9 mouse cellular contexts compared by ENCODE assay signal in genomic region chr16:72979407-72980219, GRCm38 (mm10).
A peak's percentile ranks its signal among the peaks of the same experiment; 100 is the strongest.
DNase-seq lines count a peak whose midpoint lies in the region; ATAC-seq lines count a peak whose summit lies in the region.
"Had no signal": no experiment of that assay in that cellular context is flagged by ENCODE, and none has a peak within 500 bp of the region (broad histone marks: within the 10 kb centered on the region; RNA-seq: fewer than 3 reads in every experiment).

No protein-coding gene starts in this region.

- no peak overlapping the region for H3K9ac ChIP-seq in forebrain, embryonic 14.5 days (ENCODE audit: low read length)
- no peak overlapping the region for H3K9ac ChIP-seq in hindbrain, embryonic 14.5 days
- H3K9ac ChIP-seq: heart, embryonic 15.5 days had no signal

- H3K9me3 ChIP-seq in forebrain, embryonic 14.5 days (replicated peaks; ENCODE audit: control insufficient read depth, low read length): no peaks in the 10 kb centered on the region
- no peaks in the 10 kb centered on the region for H3K9me3 ChIP-seq in hindbrain, embryonic 14.5 days (ENCODE audit: control insufficient read depth, low read length)
- H3K9me3 ChIP-seq: heart, embryonic 15.5 days had no signal

- no peak overlapping the region for H3K27ac ChIP-seq in forebrain, embryonic 14.5 days (ENCODE audit: low read depth, low read length)
- H3K27ac ChIP-seq in hindbrain, embryonic 14.5 days: no peak overlapping the region
- H3K27ac ChIP-seq: heart, embryonic 15.5 days had no signal

- no peak overlapping the region for H3K4me2 ChIP-seq in forebrain, embryonic 14.5 days (ENCODE audit: low read length)
- H3K4me2 ChIP-seq in hindbrain, embryonic 14.5 days (replicated peaks): no peak overlapping the region
- H3K4me2 ChIP-seq: heart, embryonic 15.5 days had no signal

- no peaks in the 10 kb centered on the region for H3K36me3 ChIP-seq in forebrain, embryonic 14.5 days (ENCODE audit: control insufficient read depth, insufficient read depth, low read length)
- no peaks in the 10 kb centered on the region for H3K36me3 ChIP-seq in hindbrain, embryonic 14.5 days (replicated peaks; ENCODE audit: control insufficient read depth, insufficient read depth)
- H3K36me3 ChIP-seq: heart, embryonic 15.5 days had no signal

- DNase-seq in R1 (ENCODE audit: low read depth, low spot score): peak; percentile 63
- peak; percentile 52 for DNase-seq in cerebellum, adult 11 months
- peak; percentile 89 for DNase-seq in forebrain, embryonic 14.5 days (ENCODE audit: low spot score)
- DNase-seq in hindbrain, embryonic 14.5 days (ENCODE audit: low spot score): peak; percentile 93
- peak; percentile 81 to 84 for DNase-seq in layer of hippocampus, postnatal 10 days (ENCODE audit: low spot score in 2 of 2)
- DNase-seq in lung, postnatal 36 days: peak; percentile 75
- peak; percentile 76 to 82 for DNase-seq in right cerebral cortex, adult 2 months (ENCODE audit: low spot score in 2 of 2)

- peak; percentile 78 for ATAC-seq in forebrain, embryonic 14.5 days
- peak; percentile 57; the same call in 1 of the 2 replicates for ATAC-seq in hindbrain, embryonic 14.5 days (ENCODE audit: low FRiP score)
- no peak for ATAC-seq in erythroid progenitor cell, adult 5-6 weeks (replicated peaks; ENCODE audit: low FRiP score, poor library complexity, severe bottlenecking)

- H3K4me1 ChIP-seq in forebrain, embryonic 14.5 days (ENCODE audit: control insufficient read depth, insufficient read depth, low read length): no peaks in the 10 kb centered on the region
- peaks cover 13% of the 10 kb centered on the region; the same call in 1 of the 2 replicates for H3K4me1 ChIP-seq in hindbrain, embryonic 14.5 days (replicated peaks; ENCODE audit: control insufficient read depth, insufficient read depth, low read length)
- H3K4me1 ChIP-seq: heart, embryonic 15.5 days had no signal

- H3K27me3 ChIP-seq in forebrain, embryonic 14.5 days (replicated peaks; ENCODE audit: control insufficient read depth, insufficient read depth, low read length): no peaks in the 10 kb centered on the region
- no peaks in the 10 kb centered on the region for H3K27me3 ChIP-seq in hindbrain, embryonic 14.5 days (ENCODE audit: control insufficient read depth, insufficient read depth, low read length)
- H3K27me3 ChIP-seq: heart, embryonic 15.5 days had no signal

- 31% methylated on average over 8 of the region's 8 CpGs for WGBS in forebrain, embryonic 14.5 days
- 29% methylated on average over 8 of the region's 8 CpGs for WGBS in hindbrain, embryonic 14.5 days

- H3K4me3 ChIP-seq in forebrain, embryonic 14.5 days (ENCODE audit: low read depth, low read length): no peak overlapping the region
- no peak overlapping the region for H3K4me3 ChIP-seq in hindbrain, embryonic 14.5 days (replicated peaks; ENCODE audit: low read length)
- H3K4me3 ChIP-seq: heart, embryonic 15.5 days had no signal
